In the genomic region with DNA sequence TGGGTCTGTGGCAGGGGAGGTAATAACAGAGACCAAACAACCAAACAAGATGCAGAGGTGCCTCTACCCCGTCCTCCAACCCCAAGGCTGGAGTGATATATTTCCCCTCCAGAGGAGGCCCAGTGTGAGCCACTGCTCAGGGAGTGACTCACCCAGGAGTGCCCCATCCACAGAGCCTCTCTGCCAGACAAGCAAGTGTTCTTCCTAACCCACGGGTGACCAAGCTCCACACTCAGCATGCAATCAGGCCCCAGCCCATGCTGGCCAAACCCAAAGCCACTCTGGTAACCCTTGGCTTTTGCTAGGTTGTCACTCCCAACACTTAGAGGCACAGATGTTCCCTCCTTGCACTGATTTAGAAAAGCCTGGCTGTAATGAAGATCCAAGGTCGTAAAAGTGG, we compare ENCODE assay signal across 20 mouse cellular contexts. TPM values are rescaled to one million over a fixed set of nuclear protein-coding genes. Genes with fewer than 3 reads are reported as not detected.
DNase-seq lines count a peak whose midpoint lies in the region; ATAC-seq and TF ChIP-seq lines count a peak whose summit lies in the region.
"Had no signal": no experiment of that assay in that cellular context is flagged by ENCODE, and none has a peak within 500 bp of the region (broad histone marks: within the 10 kb centered on the region; RNA-seq: fewer than 3 reads in every experiment).

No protein-coding gene starts in this region.

- DNase-seq in gastrocnemius, adult 2 months: no peak
- DNase-seq in gastrocnemius, postnatal 4 days (ENCODE audit: low spot score in 2 of 2): no peak
- DNase-seq in thymus, postnatal 4 days: peak; percentile 15
- no peak for DNase-seq in thymus, postnatal 0 days (ENCODE audit: low spot score)
- peak; percentile 26 for DNase-seq in adrenal gland, postnatal 25 days
- DNase-seq in urinary bladder, postnatal 10 days (ENCODE audit: low spot score): no peak
- DNase-seq in lung, postnatal 25 days (ENCODE audit: low spot score): no peak
- DNase-seq: cerebellum, adult 11-12 months; cerebellum, adult 9-10 months; cerebellum, postnatal 25 days; gastrocnemius, postnatal 14 days; heart, postnatal 36 days had no signal

- TF ChIP-seq CTCF in gastrocnemius, adult 2 months (IDR thresholded peaks at IDR 0.05): no peak

- H3K27me3 ChIP-seq in forebrain, embryonic 12.5 days: no peaks in the 10 kb centered on the region
- H3K27me3 ChIP-seq: hindbrain, embryonic 15.5 days; Patski had no signal

- intact Hi-C loops in gastrocnemius, adult 2 months (cut with DNase I): no loop called here

- no peaks in the 10 kb centered on the region; the same call in 1 of the 2 replicates for H3K36me3 ChIP-seq in forebrain, embryonic 12.5 days (replicated peaks)
- H3K36me3 ChIP-seq: embryonic facial prominence, embryonic 12.5 days; heart, embryonic 13.5 days; hindbrain, embryonic 15.5 days had no signal

- H3K9ac ChIP-seq in forebrain, embryonic 12.5 days: no peak overlapping the region
- H3K9ac ChIP-seq: embryonic facial prominence, embryonic 12.5 days; heart, embryonic 13.5 days; hindbrain, embryonic 15.5 days had no signal

- peaks cover 72% of the 10 kb centered on the region for H3K4me1 ChIP-seq in forebrain, embryonic 12.5 days

- H3K27ac ChIP-seq in gastrocnemius, adult 2 months: peak overlapping the region; percentile 78
- H3K27ac ChIP-seq in forebrain, embryonic 12.5 days: no peak overlapping the region
- H3K27ac ChIP-seq: embryonic facial prominence, embryonic 12.5 days; heart, embryonic 13.5 days; hindbrain, embryonic 15.5 days had no signal

- no peak overlapping the region for H3K4me3 ChIP-seq in gastrocnemius, adult 2 months
- H3K4me3 ChIP-seq in forebrain, embryonic 12.5 days (replicated peaks): no peak overlapping the region
- H3K4me3 ChIP-seq: embryonic facial prominence, embryonic 12.5 days; heart, embryonic 13.5 days; hindbrain, embryonic 15.5 days had no signal

- ATAC-seq in forebrain, embryonic 12.5 days (ENCODE audit: low FRiP score): no peak
- ATAC-seq: activated CD4-positive, CD25-positive, alpha-beta regulatory T cell, adult 4 months; forebrain, embryonic 16.5 days; inflammation-experienced regulatory T-cells, adult 6 months; Patski had no signal

- 86% methylated on average over 3 of the region's 3 CpGs for WGBS in forebrain, embryonic 12.5 days

- H3K4me2 ChIP-seq in forebrain, embryonic 12.5 days: no peak overlapping the region
- H3K4me2 ChIP-seq: embryonic facial prominence, embryonic 12.5 days; heart, embryonic 13.5 days; hindbrain, embryonic 15.5 days had no signal

- H3K9me3 ChIP-seq in forebrain, embryonic 12.5 days: no peaks in the 10 kb centered on the region
- H3K9me3 ChIP-seq: embryonic facial prominence, embryonic 12.5 days; heart, embryonic 13.5 days; hindbrain, embryonic 15.5 days had no signal

RNA-seq across cellular contexts. Expression of gene Ccdc88c, which starts 35.7 kb away (rescaled TPM):
- 10 to 100 TPM; 28.4 to 34.7 TPM for total RNA-seq in gastrocnemius, adult 2 months (2021)
- total RNA-seq in gastrocnemius, postnatal 4 days (2021): 10 to 100 TPM; 51.1 to 57.3 TPM
- polyA plus RNA-seq in thymus, postnatal 0 days (2015; fragmentation: Nextera tagmentation; extraction: Ambion mirVana): 17.1 and 24.5 TPM in 2 replicates
- total RNA-seq in adrenal gland, postnatal 25 days (2021): 2.3 and 4.6 TPM in 2 replicates
- polyA plus RNA-seq in forebrain, embryonic 12.5 days (2016; fragmentation: Nextera tagmentation; extraction: Ambion mirVana): 28.8 and 30.4 TPM in 2 replicates

Comparison
In these comparisons a context has a peak if more than half of its experiments do, and no peak if none do; other contexts are left out.
1. DNase-seq: peak in thymus, postnatal 4 days (single experiment) and adrenal gland, postnatal 25 days (single experiment); none in gastrocnemius, adult 2 months (single experiment), gastrocnemius, postnatal 4 days (0 of 2), thymus, postnatal 0 days (single experiment), urinary bladder, postnatal 10 days (single experiment) and lung, postnatal 25 days (single experiment).